Mouse (Mus musculus): ENCODE data around the gene Msh2. TPM values are rescaled to one million over a fixed set of nuclear protein-coding genes. Genes with fewer than 3 reads are reported as not detected.

The Msh2 gene
- polyA plus RNA-seq, 1 experiment from 2014 or later: 58.1 TPM

DNA sequence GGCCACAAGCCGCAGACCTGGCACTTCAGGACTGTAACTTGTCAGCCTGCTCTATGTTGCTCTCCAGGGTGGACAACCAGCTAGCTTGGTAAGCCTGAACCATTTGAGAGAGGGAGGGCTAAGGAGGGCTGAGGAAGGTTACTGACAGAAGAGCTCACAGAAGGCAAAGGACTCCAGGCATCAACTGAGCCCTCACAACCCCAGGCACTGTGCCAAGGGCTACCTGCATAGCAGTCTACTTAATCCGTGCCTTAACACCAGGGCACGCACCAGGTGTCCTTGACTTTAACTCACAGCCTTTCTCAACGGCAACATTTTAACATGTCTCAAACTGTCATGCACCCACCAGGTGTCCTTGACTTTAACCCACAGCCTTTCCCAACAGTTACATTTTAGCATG lies 88.2 kb downstream of the Msh2 start:
- no peak overlapping the region for H3K9ac ChIP-seq (ENCODE audit: low read depth, low read length)
- DNase-seq (ENCODE audit: low spot score) (no peak), ATAC-seq (replicated peaks; ENCODE audit: low FRiP score, low read depth) (no peak)
- no peaks in the 10 kb centered on the region for H3K4me1 ChIP-seq (replicated peaks; ENCODE audit: insufficient read depth, low read length)
- no peak overlapping the region for H3K4me2 ChIP-seq (ENCODE audit: low read length)
- no peaks in the 10 kb centered on the region for H3K27me3 ChIP-seq (ENCODE audit: insufficient read depth, low read length)
- 81% methylated on average over 4 of the region's 4 CpGs for WGBS
- no peak overlapping the region for H3K4me3 ChIP-seq (replicated peaks; ENCODE audit: low read depth, low read length)
- no peak for TF ChIP-seq CTCF (IDR thresholded peaks at IDR 0.05; ENCODE audit: low read depth)
- no peak overlapping the region for H3K27ac ChIP-seq
- no peaks in the 10 kb centered on the region for H3K9me3 ChIP-seq (replicated peaks; ENCODE audit: low read length)
- H3K36me3 ChIP-seq (ENCODE audit: insufficient read depth, low read length): no peaks in the 10 kb centered on the region

- H3K9me3 ChIP-seq (replicated peaks; ENCODE audit: low read length): no peaks in the 10 kb centered on the region
- H3K27me3 ChIP-seq (ENCODE audit: insufficient read depth, low read length): no peaks in the 10 kb centered on the region
- 63% methylated on average over 7 of the region's 7 CpGs for WGBS
- DNase-seq (ENCODE audit: low spot score): no peak
- no peak overlapping the region for H3K4me3 ChIP-seq (replicated peaks; ENCODE audit: low read depth, low read length)
- ATAC-seq (replicated peaks; ENCODE audit: low FRiP score, low read depth): no peak
- no peak overlapping the region for H3K9ac ChIP-seq (ENCODE audit: low read depth, low read length)
- H3K36me3 ChIP-seq (ENCODE audit: insufficient read depth, low read length): no peaks in the 10 kb centered on the region
- TF ChIP-seq CTCF (IDR thresholded peaks at IDR 0.05; ENCODE audit: low read depth): no peak
- no peaks in the 10 kb centered on the region for H3K4me1 ChIP-seq (replicated peaks; ENCODE audit: insufficient read depth, low read length)
- H3K4me2 ChIP-seq (ENCODE audit: low read length): no peak overlapping the region
- no peak overlapping the region for H3K27ac ChIP-seq
Observed at GRCm38 (mm10) chr17:87763146-87763545, 91.0 kb downstream of the Msh2 start.

DNA sequence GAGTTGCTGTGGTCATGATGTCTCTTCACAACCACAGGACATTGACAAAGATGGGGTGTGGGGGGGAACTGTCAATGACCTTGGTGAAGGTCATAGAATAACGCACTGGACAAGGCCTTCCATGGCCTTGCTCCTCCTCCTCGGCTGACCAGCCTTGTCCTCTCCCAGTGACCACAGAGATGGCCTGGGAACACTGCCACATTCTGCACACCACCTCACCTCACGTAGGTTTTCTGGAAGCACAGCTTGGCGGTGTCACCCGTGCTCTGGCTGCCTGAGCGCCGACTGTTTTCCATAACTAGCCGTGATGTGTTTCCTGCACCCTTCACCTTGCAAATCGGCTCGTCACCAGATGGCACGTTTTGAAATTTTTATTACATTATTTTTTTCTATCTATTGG lies 92.9 kb downstream of the Msh2 start:
- Histone ChIP-seq H3K9ac (ENCODE audit: low read depth, low read length) (no peak overlapping the region), H3K27ac (no peak overlapping the region), H3K4me3 (replicated peaks; ENCODE audit: low read depth, low read length) (no peak overlapping the region), H3K9me3 (replicated peaks; ENCODE audit: low read length) (no peaks in the 10 kb centered on the region; the same call in 1 of the 2 replicates), H3K36me3 (ENCODE audit: insufficient read depth, low read length) (no peaks in the 10 kb centered on the region), H3K4me2 (ENCODE audit: low read length) (no peak overlapping the region), H3K4me1 (replicated peaks; ENCODE audit: insufficient read depth, low read length) (no peaks in the 10 kb centered on the region), H3K27me3 (ENCODE audit: insufficient read depth, low read length) (no peaks in the 10 kb centered on the region)
- TF ChIP-seq CTCF (IDR thresholded peaks at IDR 0.05; ENCODE audit: low read depth): no peak
- DNase-seq (ENCODE audit: low spot score) (no peak), ATAC-seq (replicated peaks; ENCODE audit: low FRiP score, low read depth) (no peak)
- 91% methylated on average over 11 of the region's 11 CpGs for WGBS

DNA sequence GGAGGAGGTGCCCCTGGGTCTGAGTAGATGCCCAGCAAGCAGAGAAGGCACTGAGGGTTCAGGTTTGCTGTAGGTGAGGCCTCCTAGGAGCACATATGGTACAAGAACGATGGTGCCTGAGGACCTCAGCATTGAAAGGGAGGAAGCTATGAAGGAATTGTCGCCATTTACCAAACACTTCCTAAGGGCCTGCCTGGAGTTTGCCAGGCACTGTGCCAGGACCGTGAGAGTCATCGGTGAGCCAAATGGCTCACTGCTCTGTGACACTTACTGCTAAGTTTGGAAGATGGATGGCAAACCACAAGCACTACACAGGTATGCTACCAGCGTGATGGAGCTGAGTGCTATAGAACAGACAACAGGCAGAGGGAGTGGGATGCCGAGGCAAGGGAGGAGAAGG lies 94.8 kb downstream of the Msh2 start:
- DNase-seq (ENCODE audit: low spot score) (no peak), ATAC-seq (replicated peaks; ENCODE audit: low FRiP score, low read depth) (no peak)
- TF ChIP-seq CTCF (IDR thresholded peaks at IDR 0.05; ENCODE audit: low read depth): no peak
- Histone ChIP-seq H3K9me3 (replicated peaks; ENCODE audit: low read length) (no peaks in the 10 kb centered on the region; the same call in 1 of the 2 replicates), H3K27me3 (ENCODE audit: insufficient read depth, low read length) (no peaks in the 10 kb centered on the region), H3K27ac (no peak overlapping the region), H3K4me2 (ENCODE audit: low read length) (no peak overlapping the region), H3K4me1 (replicated peaks; ENCODE audit: insufficient read depth, low read length) (no peaks in the 10 kb centered on the region), H3K36me3 (ENCODE audit: insufficient read depth, low read length) (no peaks in the 10 kb centered on the region), H3K9ac (ENCODE audit: low read depth, low read length) (no peak overlapping the region), H3K4me3 (replicated peaks; ENCODE audit: low read depth, low read length) (no peak overlapping the region)
- 82% methylated on average over 6 of the region's 6 CpGs for WGBS

DNA sequence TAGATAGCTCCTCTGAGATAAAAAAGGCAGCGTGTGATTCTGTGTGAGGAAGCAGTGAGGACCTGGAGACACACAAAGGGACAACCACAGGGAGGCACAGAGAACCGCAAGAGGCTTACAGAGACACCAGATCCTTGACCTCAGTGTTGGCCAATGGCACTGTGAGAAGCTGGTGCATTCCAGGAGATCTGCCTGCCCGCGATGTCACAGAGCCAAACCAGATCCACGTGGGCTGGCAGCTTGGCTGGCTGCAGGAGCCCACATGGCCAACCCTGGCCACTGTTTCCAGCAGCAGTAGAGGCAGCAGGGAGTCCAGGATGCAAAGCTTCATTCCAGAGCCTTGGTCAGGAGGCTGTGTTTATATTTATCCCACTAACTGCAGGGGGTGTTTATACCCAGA lies 98.6 kb downstream of the Msh2 start:
- 49% methylated on average over 5 of the region's 5 CpGs for WGBS
- Histone ChIP-seq H3K4me2 (ENCODE audit: low read length) (no peak overlapping the region), H3K36me3 (ENCODE audit: insufficient read depth, low read length) (no peaks in the 10 kb centered on the region), H3K9me3 (replicated peaks; ENCODE audit: low read length) (no peaks in the 10 kb centered on the region; the same call in 1 of the 2 replicates), H3K9ac (ENCODE audit: low read depth, low read length) (no peak overlapping the region), H3K27ac (no peak overlapping the region), H3K4me1 (replicated peaks; ENCODE audit: insufficient read depth, low read length) (no peaks in the 10 kb centered on the region), H3K4me3 (replicated peaks; ENCODE audit: low read depth, low read length) (no peak overlapping the region), H3K27me3 (ENCODE audit: insufficient read depth, low read length) (no peaks in the 10 kb centered on the region)
- no peak for TF ChIP-seq CTCF (IDR thresholded peaks at IDR 0.05; ENCODE audit: low read depth)
- DNase-seq (ENCODE audit: low spot score) (no peak), ATAC-seq (replicated peaks; ENCODE audit: low FRiP score, low read depth) (no peak)

DNA sequence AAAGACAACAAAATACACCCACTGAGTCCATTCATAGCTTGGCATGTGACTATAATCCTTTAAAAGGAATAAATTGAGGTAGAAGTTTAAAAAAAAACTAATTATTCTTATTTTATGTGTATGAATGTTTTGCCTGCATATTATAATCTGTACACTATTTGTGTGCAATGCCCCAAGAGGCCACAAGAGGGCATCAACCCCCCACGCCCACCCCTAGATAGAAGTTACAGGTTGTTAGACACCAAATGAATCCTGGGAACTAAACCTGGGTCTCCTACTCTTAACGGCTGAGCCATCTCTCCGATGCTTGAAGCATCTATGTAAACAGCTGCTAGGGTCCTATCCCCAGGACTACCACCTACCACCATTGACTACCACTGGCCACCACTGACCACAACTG lies 101.0 kb downstream of the Msh2 start:
- no peak overlapping the region for H3K4me2 ChIP-seq (ENCODE audit: low read length)
- no peak overlapping the region for H3K9ac ChIP-seq (ENCODE audit: low read depth, low read length)
- no peaks in the 10 kb centered on the region for H3K4me1 ChIP-seq (replicated peaks; ENCODE audit: insufficient read depth, low read length)
- no peaks in the 10 kb centered on the region for H3K27me3 ChIP-seq (ENCODE audit: insufficient read depth, low read length)
- no peaks in the 10 kb centered on the region for H3K36me3 ChIP-seq (ENCODE audit: insufficient read depth, low read length)
- H3K27ac ChIP-seq: no peak overlapping the region
- H3K9me3 ChIP-seq (replicated peaks; ENCODE audit: low read length): no peaks in the 10 kb centered on the region; the same call in 1 of the 2 replicates
- ATAC-seq (replicated peaks; ENCODE audit: low FRiP score, low read depth) (no peak), DNase-seq (ENCODE audit: low spot score) (peak; percentile 14)
- no peak overlapping the region for H3K4me3 ChIP-seq (replicated peaks; ENCODE audit: low read depth, low read length)
- WGBS: 85% methylated on average over 3 of the region's 3 CpGs
- TF ChIP-seq CTCF (IDR thresholded peaks at IDR 0.05; ENCODE audit: low read depth): peak; percentile 56

Other genes starting within 250 kb of the Msh2 start
- not detected in 2 replicates for gene Stpg4, start 244.6 kb upstream of the Msh2 start, polyA plus RNA-seq (2015; fragmentation: Nextera tagmentation; extraction: Ambion mirVana)
- 1,007 and 1,080 TPM in 2 replicates for gene Calm2, start 225.4 kb upstream of the Msh2 start, polyA plus RNA-seq (2015; fragmentation: Nextera tagmentation; extraction: Ambion mirVana)
- gene Epcam, start 36.4 kb upstream of the Msh2 start, polyA plus RNA-seq (2015; fragmentation: Nextera tagmentation; extraction: Ambion mirVana): 409 and 412 TPM in 2 replicates
- 0.14 TPM in 1 of 2 replicates, not detected in the other for gene Kcnk12, start 125.7 kb downstream of the Msh2 start, polyA plus RNA-seq (2015; fragmentation: Nextera tagmentation; extraction: Ambion mirVana)
- not detected in 2 replicates for gene Rpl36-ps4, start 248.6 kb downstream of the Msh2 start, polyA plus RNA-seq (2015; fragmentation: Nextera tagmentation; extraction: Ambion mirVana)

Data from kidney, postnatal 0 days (tissue).